In genomic region chr2:128203749-128204405, GRCm38 (mm10) we compare ENCODE assay signal across 11 mouse cellular contexts.
DNase-seq lines count a peak whose midpoint lies in the region; TF ChIP-seq lines count a peak whose summit lies in the region.
"Had no signal": no experiment of that assay in that cellular context is flagged by ENCODE, and none has a peak within 500 bp of the region (broad histone marks: within the 10 kb centered on the region; RNA-seq: fewer than 3 reads in every experiment).

No protein-coding gene starts in this region.

- TF ChIP-seq CTCF in heart, adult 2 months (IDR thresholded peaks at IDR 0.05): no peak
- TF ChIP-seq CTCF in left cerebral cortex, adult 2 months (IDR thresholded peaks at IDR 0.05): no peak

- no peaks in the 10 kb centered on the region for H3K36me3 ChIP-seq in myocyte (ENCODE audit: control insufficient read depth, insufficient read depth)
- H3K36me3 ChIP-seq in heart, adult 2 months (ENCODE audit: control insufficient read depth, insufficient read depth, low read length): no peaks in the 10 kb centered on the region
- H3K36me3 ChIP-seq: limb, embryonic 13.5 days had no signal

- TF ChIP-seq EP300 in heart, adult 2 months (IDR thresholded peaks at IDR 0.05; ENCODE audit: insufficient read depth, low read depth, low read length): no peak

- no peak overlapping the region for H3K27ac ChIP-seq in heart, adult 2 months
- no peak overlapping the region for H3K27ac ChIP-seq in left cerebral cortex, adult 2 months
- H3K27ac ChIP-seq: layer of hippocampus, adult 2 months; limb, embryonic 13.5 days had no signal

- peak; percentile 28 to 49 for DNase-seq in urinary bladder, adult 18-20 months (ENCODE audit: low spot score in 2 of 2)
- DNase-seq in urinary bladder, postnatal 10 days (ENCODE audit: low spot score): no peak
- DNase-seq in Muller cell, postnatal 12 days (ENCODE audit: inconsistent ontology term): peak; percentile 33
- DNase-seq in thymus, postnatal 4 days: peak; percentile 55
- no peak for DNase-seq in heart, adult 2 months
- no peak for DNase-seq in kidney, postnatal 14 days
- DNase-seq in left cerebral cortex, adult 2 months (ENCODE audit: extremely low spot score in 1 of 2, low spot score in 2 of 2): no peak
- DNase-seq: embryo, embryonic 11 days had no signal

- H3K9ac ChIP-seq in heart, adult 2 months (ENCODE audit: low read depth, low read length): no peak overlapping the region
- H3K9ac ChIP-seq: limb, embryonic 13.5 days had no signal

- H3ac ChIP-seq in myocyte (ENCODE audit: control insufficient read depth, insufficient read length): no peak overlapping the region

- 82% methylated on average over 6 of the region's 6 CpGs for WGBS in heart, adult 2 months

- intact Hi-C loops in heart, adult 2 months (cut with DNase I): no loop called here
- intact Hi-C loops in left cerebral cortex, adult 2 months (cut with DNase I): no loop called here

- peak overlapping the region; percentile 66 for H3K4me2 ChIP-seq in myocyte (ENCODE audit: low read depth)
- H3K4me2 ChIP-seq: limb, embryonic 13.5 days had no signal

- H3K27me3 ChIP-seq in myocyte (ENCODE audit: control insufficient read depth, insufficient read depth, insufficient read length): no peaks in the 10 kb centered on the region
- no peaks in the 10 kb centered on the region for H3K27me3 ChIP-seq in heart, adult 2 months (ENCODE audit: control insufficient read depth, insufficient read depth, low read length)
- H3K27me3 ChIP-seq: limb, embryonic 13.5 days had no signal

- H3K4me1 ChIP-seq in heart, adult 2 months (ENCODE audit: control insufficient read depth, insufficient read depth, low read length): no peaks in the 10 kb centered on the region
- H3K4me1 ChIP-seq: limb, embryonic 13.5 days had no signal

- TF ChIP-seq POLR2A in myocyte (IDR thresholded peaks at IDR 0.05; ENCODE audit: insufficient read length, low read depth): no peak
- no peak for TF ChIP-seq POLR2A in heart, adult 2 months (IDR thresholded peaks at IDR 0.05; ENCODE audit: insufficient read depth, low read depth, low read length)

- no peaks in the 10 kb centered on the region for H3K79me2 ChIP-seq in myocyte (ENCODE audit: control insufficient read depth, insufficient read depth)
- no peaks in the 10 kb centered on the region for H3K79me2 ChIP-seq in heart, adult 2 months (replicated peaks; ENCODE audit: control insufficient read depth, insufficient read depth, low read length)

- no peak overlapping the region for H3K4me3 ChIP-seq in myocyte
- H3K4me3 ChIP-seq in heart, adult 2 months: no peak overlapping the region
- H3K4me3 ChIP-seq in left cerebral cortex, adult 2 months: no peak overlapping the region
- H3K4me3 ChIP-seq: layer of hippocampus, adult 2 months; limb, embryonic 13.5 days had no signal

TF ChIP-seq in myocyte, 11 proteins besides CTCF, POLR2A, EP300 and RAD21:
- no peak for TF ChIP-seq POLR2AphosphoS2 (IDR thresholded peaks at IDR 0.05; ENCODE audit: insufficient read length, low read depth)
- no peak for TF ChIP-seq MAX (IDR thresholded peaks at IDR 0.05; ENCODE audit: low read depth)
- no peak for TF ChIP-seq SRF (IDR thresholded peaks at IDR 0.05; ENCODE audit: control insufficient read depth, insufficient read length, low read depth)
- no peak for TF ChIP-seq E2F4 (IDR thresholded peaks at IDR 0.05; ENCODE audit: insufficient read depth)
- no peak for TF ChIP-seq TCF3 (IDR thresholded peaks at IDR 0.05; ENCODE audit: insufficient read length, low read depth)
- peak; percentile 44 to 91 (median 79) for TF ChIP-seq MYOD1 (IDR thresholded peaks at IDR 0.05; ENCODE audit: control insufficient read depth in 1 of 3, insufficient read length in 2 of 3, low read depth in 2 of 3)
- TF ChIP-seq CEBPB (IDR thresholded peaks at IDR 0.05; ENCODE audit: insufficient read depth, poor library complexity, severe bottlenecking): no peak
- TF ChIP-seq REST (IDR thresholded peaks at IDR 0.05; ENCODE audit: insufficient read depth, insufficient read length): no peak
- TF ChIP-seq TCF12 (IDR thresholded peaks at IDR 0.05; ENCODE audit: insufficient read depth, poor library complexity, severe bottlenecking): peak; percentile 31
- TF ChIP-seq USF1 (IDR thresholded peaks at IDR 0.05; ENCODE audit: low read depth): peak; percentile 79
- peak; percentile 38 to 90 (median 58) for TF ChIP-seq MYOG (IDR thresholded peaks at IDR 0.05; ENCODE audit: control insufficient read depth in 1 of 3, insufficient read depth in 1 of 3, insufficient read length in 2 of 3, low read depth in 2 of 3)

Comparison
In these comparisons a context has a peak if more than half of its experiments do, and no peak if none do; other contexts are left out.
1. DNase-seq: peak in urinary bladder, adult 18-20 months (2 of 2), Muller cell, postnatal 12 days (single experiment) and thymus, postnatal 4 days (single experiment); none in urinary bladder, postnatal 10 days (single experiment), heart, adult 2 months (0 of 2), kidney, postnatal 14 days (single experiment) and left cerebral cortex, adult 2 months (0 of 2).